Mouse (Mus musculus): ENCODE data around the gene Glb1l2. TPM values are rescaled to one million over a fixed set of nuclear protein-coding genes. Genes with fewer than 3 reads are reported as not detected.

Glb1l2 gene
- polyA plus RNA-seq, 1 experiment from 2014 or later: 4.6 TPM

DNA sequence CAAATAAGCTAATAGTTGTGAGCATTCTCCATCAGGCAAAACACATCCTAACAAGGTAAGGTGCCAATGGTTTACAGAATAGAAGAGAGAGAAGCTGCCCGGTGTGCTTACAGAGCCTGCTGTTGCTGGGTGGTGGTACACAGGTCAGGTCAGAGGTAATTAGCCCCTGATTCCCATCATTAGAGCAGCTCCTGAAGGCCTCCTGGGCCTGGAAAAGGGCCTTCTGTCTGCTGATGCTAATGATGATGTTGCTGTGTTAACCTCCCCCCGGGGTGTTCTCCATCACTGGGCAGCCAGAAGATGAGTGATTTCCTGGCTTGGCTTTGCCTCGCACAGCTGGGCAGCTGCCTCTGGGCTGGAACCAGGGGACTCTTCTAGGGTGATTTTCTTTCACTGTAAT is 87.9 kb downstream of the Glb1l2 start:
- Histone ChIP-seq H3K4me1 (ENCODE audit: control insufficient read depth, insufficient read depth, low read length) (no peaks in the 10 kb centered on the region), H3K4me2 (ENCODE audit: low read depth, low read length) (no peak overlapping the region), H3K27me3 (replicated peaks; ENCODE audit: control insufficient read depth, insufficient read depth, low read length) (no peaks in the 10 kb centered on the region), H3K9me3 (ENCODE audit: control insufficient read depth, low read length) (no peaks in the 10 kb centered on the region), H3K4me3 (ENCODE audit: low read depth, low read length) (no peak overlapping the region), H3K36me3 (ENCODE audit: control insufficient read depth, insufficient read depth, low read length) (no peaks in the 10 kb centered on the region), H3K9ac (ENCODE audit: low read depth, low read length) (no peak overlapping the region), H3K27ac (replicated peaks; ENCODE audit: low read depth, low read length) (no peak overlapping the region)
- 30% methylated on average over 3 of the region's 3 CpGs for WGBS
- ATAC-seq (ENCODE audit: low read depth): no peak
- no peak for DNase-seq (ENCODE audit: low spot score)

Other genes with a start within 250 kb of the Glb1l2 start
- 1.4 and 1.8 TPM in 2 replicates for gene B3gat1, start 72.7 kb downstream of the Glb1l2 start, polyA plus RNA-seq (2014; fragmentation: Nextera tagmentation; extraction: Ambion mirVana)
- gene Glb1l3, start 54.4 kb upstream of the Glb1l2 start, polyA plus RNA-seq (2014; fragmentation: Nextera tagmentation; extraction: Ambion mirVana): not detected in 2 replicates
- gene Gm1110, start 116.6 kb upstream of the Glb1l2 start, polyA plus RNA-seq (2014; fragmentation: Nextera tagmentation; extraction: Ambion mirVana): 0.16 TPM in 1 of 2 replicates, not detected in the other
- 43.6 and 44.7 TPM in 2 replicates for gene Acad8, start 193.1 kb upstream of the Glb1l2 start, polyA plus RNA-seq (2014; fragmentation: Nextera tagmentation; extraction: Ambion mirVana)
- gene Thyn1, start 193.2 kb upstream of the Glb1l2 start, polyA plus RNA-seq (2014; fragmentation: Nextera tagmentation; extraction: Ambion mirVana): 115 and 128 TPM in 2 replicates
- gene Vps26b, start 223.6 kb upstream of the Glb1l2 start, polyA plus RNA-seq (2014; fragmentation: Nextera tagmentation; extraction: Ambion mirVana): 41.8 and 43.0 TPM in 2 replicates
- gene Ncapd3, start 223.7 kb upstream of the Glb1l2 start, polyA plus RNA-seq (2014; fragmentation: Nextera tagmentation; extraction: Ambion mirVana): 29.0 and 29.4 TPM in 2 replicates

Data from embryonic facial prominence, embryonic 14.5 days (tissue).